Mouse (Mus musculus) splenic B cell, adult 2 months (primary cell): ENCODE data around the gene Rnd2.
"Not testable (repeated sequence)": the region's sequence is repeated elsewhere in the genome, so short reads cannot be mapped to it uniquely, and the experiment has no call there.

Experiments
- DNase-seq: peaks from one replicate; pipeline ENCODE4 v3.0.0-alpha.2; 2011; ENCODE audit warnings: low read depth, low spot score
- H3K27me3 ChIP-seq: 2 replicates; pipeline ENCODE4 v1.6.1; 2012; ENCODE audit warnings: mild to moderate bottlenecking, low read length, moderate library complexity, mixed read lengths; ENCODE audit not compliant: control insufficient read depth, poor library complexity, insufficient read depth, severe bottlenecking
- H3K36me3 ChIP-seq: 2 replicates; pipeline ENCODE4 v1.6.1; 2012; ENCODE audit warnings: mild to moderate bottlenecking, low read length, moderate library complexity, mixed read lengths; ENCODE audit not compliant: control insufficient read depth, poor library complexity, insufficient read depth, severe bottlenecking

Gene Rnd2

DNA sequence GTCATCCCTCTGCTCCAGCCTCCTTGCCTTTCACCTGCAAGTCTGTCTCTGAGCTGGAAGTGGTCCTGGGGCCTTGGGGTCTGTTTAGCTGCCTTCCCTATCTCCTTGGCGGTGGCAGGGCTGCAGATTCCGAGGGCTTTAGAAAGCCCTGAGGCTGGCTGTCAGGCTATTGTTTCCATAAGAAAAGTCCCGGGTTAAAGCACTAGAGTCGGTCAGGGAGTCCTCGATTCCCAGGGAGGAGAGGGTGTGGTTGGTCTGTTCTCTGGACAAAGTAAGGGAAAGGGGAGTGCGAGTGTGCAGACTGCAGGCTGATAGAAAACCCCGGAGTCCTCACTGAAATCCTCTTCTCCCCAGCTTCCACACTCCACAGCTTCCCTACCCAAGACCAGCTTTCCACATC, 5.4 kb downstream of the Rnd2 start:
- no peaks in the 10 kb centered on the region for H3K36me3 ChIP-seq

DNA sequence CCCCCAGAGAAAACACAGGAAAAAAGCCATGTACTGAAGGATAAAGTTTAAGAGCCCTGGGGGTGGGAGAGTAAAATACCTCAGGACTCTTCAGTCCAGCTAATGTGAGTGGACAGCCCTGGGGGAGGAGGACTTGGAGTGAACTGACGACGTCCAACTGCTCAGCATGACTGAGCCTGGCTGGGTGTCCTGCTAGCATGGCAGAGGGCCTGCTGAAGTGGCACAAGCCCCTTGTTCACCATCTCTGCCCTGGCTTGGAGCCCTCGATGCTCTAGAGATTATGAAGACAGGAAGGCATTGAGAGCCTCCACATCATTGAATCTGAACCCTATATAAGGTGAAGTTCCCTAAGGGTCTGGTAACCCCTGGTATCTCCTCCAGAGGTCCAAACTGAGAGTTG, 7.1 kb downstream of the Rnd2 start:
- DNase-seq: no peak
- Histone ChIP-seq H3K27me3 (peaks cover 4% of the 10 kb centered on the region; the same call in 1 of the 2 replicates), H3K36me3 (no peaks in the 10 kb centered on the region)

More for the DNA sequence above, 5.4 kb downstream of the Rnd2 start:
- H3K27me3 ChIP-seq: peaks cover 4% of the 10 kb centered on the region; the same call in 1 of the 2 replicates
- no peak for DNase-seq

DNA sequence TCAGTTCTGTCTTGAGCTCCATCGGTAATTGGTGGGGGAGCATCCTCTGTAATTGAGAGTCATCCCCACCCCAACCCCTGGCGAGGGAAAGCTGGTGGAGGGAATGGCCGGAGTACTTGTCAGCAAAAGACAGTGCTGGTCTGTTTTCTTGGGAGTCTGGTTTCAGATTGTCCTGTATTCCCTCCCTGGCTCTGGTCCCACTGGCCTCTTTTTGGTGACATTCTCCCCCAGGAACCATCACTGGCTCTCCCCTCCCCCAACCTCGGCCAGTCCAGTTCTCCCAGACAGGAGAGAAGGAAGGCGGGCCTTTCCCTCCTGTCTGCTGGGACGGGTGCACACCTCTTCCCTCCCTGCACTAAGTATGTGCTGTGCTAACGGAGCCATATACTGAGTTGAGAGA, 7.5 kb downstream of the Rnd2 start:
- Histone ChIP-seq H3K27me3 (peaks cover 4% of the 10 kb centered on the region; the same call in 1 of the 2 replicates), H3K36me3 (no peaks in the 10 kb centered on the region)
- DNase-seq: no peak

DNA sequence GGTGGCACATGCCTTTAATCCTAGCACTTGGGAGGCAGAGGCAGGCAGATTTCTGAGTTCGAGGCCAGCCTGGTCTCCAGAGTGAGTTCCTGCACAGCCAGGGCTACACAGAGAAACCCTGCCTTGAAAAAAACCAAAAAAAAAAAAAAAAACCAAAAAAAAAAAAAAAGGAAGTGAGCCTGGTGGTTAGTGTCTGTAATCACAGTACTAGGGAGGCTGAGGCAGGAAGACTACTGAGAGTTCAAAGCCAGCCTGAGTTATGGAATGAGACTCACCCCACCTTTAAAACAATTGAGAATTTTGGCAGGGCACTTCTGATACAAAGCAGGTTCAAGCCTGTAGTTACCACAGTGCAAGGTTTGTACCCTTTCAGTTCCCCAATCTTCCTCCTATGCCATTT, 8.9 kb downstream of the Rnd2 start:
- H3K36me3 ChIP-seq, H3K27me3 ChIP-seq, DNase-seq: not testable (repeated sequence)

DNA sequence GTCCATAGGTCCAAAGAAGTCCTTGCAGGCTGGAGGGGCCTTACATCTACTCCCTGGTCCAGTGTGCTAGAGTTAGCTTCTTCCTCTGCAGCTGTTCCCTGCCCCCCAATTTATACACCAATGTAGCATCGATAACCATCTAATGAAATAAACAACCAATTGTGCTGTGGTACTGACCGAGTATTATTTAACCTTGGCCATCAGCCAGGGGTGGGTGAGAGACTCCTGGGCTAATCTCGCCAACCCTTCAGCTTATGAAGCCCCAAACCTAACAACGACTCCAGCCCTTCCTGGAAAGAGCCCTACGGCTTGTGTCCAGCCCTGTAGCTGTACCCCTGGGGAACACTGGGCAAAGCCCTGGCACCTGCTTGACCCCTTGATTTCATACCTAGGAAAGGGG, 9.5 kb downstream of the Rnd2 start:
- Histone ChIP-seq H3K36me3 (no peaks in the 10 kb centered on the region), H3K27me3 (no peaks in the 10 kb centered on the region)
- DNase-seq: no peak

DNA sequence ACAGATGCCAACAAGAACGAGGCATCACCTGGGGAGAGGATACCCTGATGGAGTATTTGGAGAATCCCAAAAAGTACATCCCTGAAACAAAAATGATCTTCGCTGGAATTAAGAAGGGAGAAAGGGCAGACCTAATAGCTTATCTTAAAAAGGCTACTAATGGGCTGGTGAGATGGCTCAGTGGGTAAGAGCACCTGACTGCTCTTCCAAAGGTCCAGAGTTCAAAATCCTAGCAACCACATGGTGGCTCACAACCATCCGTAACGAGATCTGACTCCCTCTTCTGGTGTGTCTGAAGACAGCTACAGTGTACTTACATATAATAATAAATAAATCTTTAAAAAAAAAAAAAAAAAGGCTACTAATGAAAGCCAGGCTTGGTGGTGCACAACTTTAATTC, 11.6 kb downstream of the Rnd2 start:
- not testable (repeated sequence) for H3K27me3 ChIP-seq, H3K36me3 ChIP-seq, DNase-seq

DNA sequence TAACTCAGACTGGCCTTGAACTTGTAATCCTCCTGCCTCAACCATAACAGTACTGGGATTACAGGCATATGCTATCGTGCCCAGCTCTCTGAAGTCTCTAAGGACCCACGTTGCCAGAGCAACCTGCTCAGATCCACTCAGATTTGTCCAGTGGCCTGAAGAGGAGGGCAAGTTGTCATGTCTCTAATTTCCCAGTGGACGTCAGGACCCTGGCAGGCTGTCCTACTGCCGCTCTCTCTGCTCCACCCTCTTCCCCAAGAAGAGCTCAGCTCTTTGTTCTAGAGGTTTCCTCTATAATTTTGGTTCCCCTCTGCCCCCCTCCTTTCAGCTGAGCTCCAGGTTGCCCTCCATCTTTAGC, 12.4 kb downstream of the Rnd2 start:
- no peaks in the 10 kb centered on the region for H3K36me3 ChIP-seq
- H3K27me3 ChIP-seq: no peaks in the 10 kb centered on the region
- DNase-seq: no peak

DNA sequence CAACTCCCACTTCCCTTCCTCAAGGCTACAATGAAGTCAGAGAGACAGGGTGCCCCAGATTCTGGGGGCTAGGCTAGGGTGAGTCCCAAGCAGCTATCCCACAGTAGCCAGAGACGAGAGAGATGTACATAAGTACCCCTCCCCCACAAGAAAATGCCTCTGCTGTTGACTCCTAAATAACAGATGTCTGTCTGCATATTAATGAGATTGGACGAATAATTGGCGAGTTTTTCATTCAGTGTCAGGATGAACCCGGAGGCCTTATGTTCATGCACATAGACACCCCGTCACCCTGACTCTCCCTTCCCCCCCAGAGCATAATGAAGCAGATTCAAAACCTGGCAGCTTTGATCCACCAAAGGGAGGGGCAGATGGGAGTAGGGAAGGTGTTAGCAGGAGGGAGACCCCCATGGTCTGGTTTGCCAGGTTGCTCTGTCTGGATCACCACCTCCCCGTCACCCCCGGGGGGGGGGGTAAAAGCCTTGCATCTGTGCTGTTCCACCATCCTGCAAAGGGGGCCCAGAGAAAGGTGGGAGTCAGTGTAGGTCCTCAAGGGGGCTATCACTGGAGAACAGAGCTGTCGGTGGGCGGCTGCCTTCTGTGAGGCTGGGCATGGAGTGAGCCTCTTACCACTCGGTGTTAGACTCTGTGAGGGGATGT, 12.9 kb downstream of the Rnd2 start:
- H3K36me3 ChIP-seq: no peaks in the 10 kb centered on the region
- H3K27me3 ChIP-seq: no peaks in the 10 kb centered on the region
- DNase-seq: no peak

DNA sequence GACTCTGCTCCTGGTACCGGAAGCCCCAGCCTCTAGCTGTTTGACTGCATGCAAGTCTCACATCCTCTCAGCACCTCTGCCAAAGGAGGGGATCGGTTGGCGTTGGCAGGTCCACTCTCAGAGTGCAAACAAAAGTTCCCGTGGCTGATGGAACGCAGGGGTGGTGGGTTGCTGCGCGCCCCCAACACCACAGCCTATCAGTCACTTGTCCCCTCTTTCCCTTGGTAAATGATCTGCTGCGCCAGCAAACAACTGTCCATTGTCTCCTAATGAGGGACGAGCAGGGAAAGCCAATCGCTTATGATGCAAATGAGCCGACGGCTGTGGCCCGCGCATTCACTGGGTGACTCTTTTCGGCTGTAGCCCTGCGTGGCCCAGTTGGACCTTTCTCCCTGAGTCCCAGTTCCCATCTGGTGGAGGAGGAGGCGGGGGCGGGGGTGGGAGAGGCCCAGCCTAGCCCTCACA, 14.4 kb downstream of the Rnd2 start:
- DNase-seq: no peak
- no peaks in the 10 kb centered on the region for H3K36me3 ChIP-seq
- no peaks in the 10 kb centered on the region for H3K27me3 ChIP-seq

DNA sequence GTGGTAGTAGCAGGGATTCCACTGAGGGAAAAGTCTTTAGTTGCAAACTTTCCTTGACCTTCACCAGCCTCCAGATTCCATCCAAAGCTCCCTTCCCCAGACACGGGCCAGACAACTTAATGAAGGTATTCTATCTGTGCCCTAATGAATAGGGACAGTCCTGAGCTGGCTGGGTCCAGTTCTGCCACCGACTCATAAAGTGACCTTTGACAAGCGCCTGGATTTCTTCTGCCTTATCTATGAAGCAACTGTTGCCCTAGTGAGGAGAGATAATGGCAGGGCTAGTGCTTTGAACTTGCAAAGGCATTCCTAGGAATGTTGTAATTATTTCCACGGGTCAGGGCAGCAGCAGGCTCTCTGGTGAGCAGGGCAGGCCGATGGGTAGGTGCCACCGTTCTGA, 16.1 kb downstream of the Rnd2 start:
- no peak for DNase-seq
- Histone ChIP-seq H3K27me3 (no peaks in the 10 kb centered on the region), H3K36me3 (no peaks in the 10 kb centered on the region)

DNA sequence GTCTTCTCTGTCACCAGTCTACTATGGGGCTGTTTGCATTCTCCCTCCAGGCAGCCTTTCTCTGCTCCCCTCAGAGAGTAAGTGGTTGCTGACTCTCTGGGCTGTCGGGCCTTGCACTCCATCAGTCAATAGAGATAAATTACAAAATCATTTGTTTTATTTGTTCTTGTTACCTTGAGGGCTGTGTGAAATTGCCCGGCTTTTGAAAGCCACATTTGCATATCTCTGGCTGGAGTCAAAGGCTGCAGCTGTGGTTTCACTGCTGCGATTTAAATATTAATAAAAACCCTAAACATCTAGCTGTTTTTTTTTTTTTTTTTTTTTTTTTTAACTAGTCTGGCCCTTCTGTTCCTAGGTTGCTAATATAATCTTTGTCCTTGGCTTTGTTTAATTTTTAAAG, 19.0 kb downstream of the Rnd2 start:
- Histone ChIP-seq H3K27me3 (no peaks in the 10 kb centered on the region), H3K36me3 (no peaks in the 10 kb centered on the region)
- no peak for DNase-seq

DNA sequence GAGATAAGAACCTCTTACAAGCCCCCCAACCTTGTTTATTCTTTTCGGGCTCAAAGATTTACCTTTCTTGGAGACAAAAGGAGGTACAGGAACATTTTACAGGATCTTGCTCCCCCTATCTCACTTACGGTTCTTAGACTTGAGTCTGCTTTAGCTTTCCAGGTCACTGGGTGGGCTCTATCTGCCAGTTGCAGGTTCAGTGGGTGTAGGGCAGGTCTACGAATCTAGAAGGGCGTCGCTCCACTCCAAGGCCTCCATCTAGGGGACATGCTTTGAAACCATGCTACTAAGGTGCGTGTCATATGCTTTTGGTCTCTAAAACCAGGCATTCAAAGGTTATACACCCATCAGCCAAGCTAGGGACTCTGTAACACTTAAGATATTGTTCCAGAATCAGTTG, 19.4 kb downstream of the Rnd2 start:
- no peaks in the 10 kb centered on the region for H3K27me3 ChIP-seq
- no peaks in the 10 kb centered on the region for H3K36me3 ChIP-seq
- no peak for DNase-seq

DNA sequence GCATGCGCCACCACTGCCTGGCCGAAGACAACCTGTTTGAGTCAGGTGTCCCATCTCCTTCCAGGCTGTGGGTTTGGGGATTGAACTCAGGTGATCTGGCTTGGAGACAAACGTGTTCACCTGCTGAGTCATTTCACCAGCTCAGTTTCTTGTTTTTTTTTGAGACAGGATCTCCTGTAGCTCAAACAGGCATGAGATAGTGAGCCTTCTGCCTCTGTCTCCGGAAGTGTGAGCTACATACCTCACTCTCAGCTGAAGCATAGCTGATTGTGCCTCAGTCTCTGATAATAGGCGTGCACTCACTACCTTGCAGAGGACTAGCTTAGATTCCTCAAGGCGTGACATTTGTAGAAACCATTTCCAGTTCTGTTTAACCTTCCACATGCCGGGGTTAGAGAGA, 20.0 kb downstream of the Rnd2 start:
- no peak for DNase-seq
- Histone ChIP-seq H3K36me3 (no peaks in the 10 kb centered on the region), H3K27me3 (no peaks in the 10 kb centered on the region)

DNA sequence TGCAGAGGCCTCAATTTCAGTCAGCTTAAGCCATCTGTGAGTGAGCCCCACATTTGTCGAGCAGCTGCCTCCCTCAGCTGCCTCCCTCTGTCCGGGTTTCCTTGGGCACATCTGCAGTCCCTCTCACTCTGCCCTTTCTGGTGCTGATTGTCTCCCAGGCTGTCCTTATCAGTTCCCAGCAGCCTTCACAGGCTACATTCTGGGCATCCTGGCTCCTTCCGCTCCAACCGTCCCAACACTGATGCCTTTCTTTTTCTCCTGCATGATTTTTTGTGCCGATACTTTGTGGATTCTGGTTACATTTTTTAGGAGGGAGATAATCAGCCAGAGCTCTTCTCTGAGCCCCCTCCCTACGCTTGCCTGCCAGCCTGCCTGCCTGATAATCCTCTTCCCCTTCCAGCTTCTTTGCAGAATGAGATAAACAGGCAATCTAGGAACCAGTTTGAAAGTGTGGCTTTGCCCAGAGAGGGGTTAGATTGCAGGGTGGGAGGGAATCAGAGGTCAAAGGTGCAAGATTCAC, 20.8 kb downstream of the Rnd2 start:
- H3K27me3 ChIP-seq: no peaks in the 10 kb centered on the region
- no peak for DNase-seq
- no peaks in the 10 kb centered on the region for H3K36me3 ChIP-seq

DNA sequence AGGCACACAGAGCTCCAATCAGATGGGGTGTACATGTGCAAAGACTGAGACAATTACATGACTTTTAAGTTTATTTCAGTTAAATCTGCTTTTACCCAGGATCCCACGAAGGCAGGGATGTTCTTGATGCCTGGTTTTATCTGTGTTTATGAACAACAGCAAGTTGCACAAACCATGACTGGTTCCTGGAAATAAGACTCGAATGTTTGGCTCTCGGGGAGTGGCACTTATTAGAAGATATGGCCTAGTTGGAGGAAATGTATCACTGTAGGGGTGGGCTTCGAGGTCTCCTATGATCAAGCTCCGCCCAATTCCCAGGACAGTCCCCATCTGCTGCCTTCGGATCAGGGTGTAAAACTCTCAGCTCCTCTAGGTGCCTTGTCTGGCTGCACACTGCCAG, 21.3 kb downstream of the Rnd2 start:
- Histone ChIP-seq H3K36me3 (no peaks in the 10 kb centered on the region), H3K27me3 (no peaks in the 10 kb centered on the region)
- no peak for DNase-seq

DNA sequence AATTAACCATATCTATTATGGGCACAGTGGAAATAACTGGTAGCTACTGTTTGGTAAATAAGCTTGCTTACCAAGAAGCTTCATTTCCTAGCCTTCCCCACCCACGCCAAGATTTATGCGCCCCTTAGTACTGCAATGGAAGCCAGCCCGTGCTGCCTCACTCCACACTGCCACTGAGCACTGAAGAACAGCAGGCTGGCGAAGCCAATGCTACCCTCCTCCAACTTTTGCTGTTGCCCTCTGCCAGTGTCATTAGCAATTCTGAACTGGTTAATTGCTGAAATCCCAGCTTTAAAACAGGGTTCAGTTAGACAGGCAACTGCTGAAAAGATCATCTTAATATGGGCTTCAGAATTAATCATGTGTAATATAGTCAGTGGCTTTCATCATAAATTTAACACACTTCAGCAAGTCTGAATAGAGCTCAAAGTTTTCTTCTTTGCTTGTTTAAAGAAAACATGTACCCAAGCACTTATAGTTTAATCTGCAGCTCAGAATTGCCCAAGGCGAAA, 41.5 kb downstream of the Rnd2 start:
- Histone ChIP-seq H3K36me3 (0 out of 2 replicates have a peak, but pooled peaks cover 1% of the 10 kb centered on the region), H3K27me3 (no peaks in the 10 kb centered on the region)
- no peak for DNase-seq
